Mouse (Mus musculus) gonadal fat pad, adult 2 months (tissue): ENCODE measurements at regions not wholly inside any gene's neighbourhood (a gene's known extent, or its start where the extent isn't known, plus 50 kb on each side); places are given as distances from the start of the nearest gene placed in this dataset.

Experiments used
- DNase-seq: peaks from one replicate; pipeline ENCODE4 v3.0.0-alpha.2; 2012; ENCODE audit warnings: low read depth

GRCm38 (mm10) chrX:10770575-10770974 is 55.8 kb downstream of the Mid1ip1 start:
- DNase-seq = no peak

GRCm38 (mm10) chrX:10775714-10776515 is 61.1 kb downstream of the Mid1ip1 start:
- no peak for DNase-seq

- no peak for DNase-seq
Measured at GRCm38 (mm10) chrX:10776516-10776818, 61.7 kb downstream of the Mid1ip1 start.

GRCm38 (mm10) chrX:10778014-10778413 is 63.2 kb downstream of the Mid1ip1 start:
- no peak for DNase-seq

- no peak for DNase-seq
Measured at GRCm38 (mm10) chrX:10786359-10786758, 71.5 kb downstream of the Mid1ip1 start.

- DNase-seq = no peak
Measured at GRCm38 (mm10) chrX:10787057-10787456, 72.2 kb downstream of the Mid1ip1 start.

GRCm38 (mm10) chrX:10820313-10820920 is 105.6 kb downstream of the Mid1ip1 start:
- no peak for DNase-seq

GRCm38 (mm10) chrX:10833681-10834080 is 118.9 kb downstream of the Mid1ip1 start:
- DNase-seq = no peak

- DNase-seq = no peak
Measured at GRCm38 (mm10) chrX:10857089-10857488, 142.3 kb downstream of the Mid1ip1 start.

GRCm38 (mm10) chrX:10857668-10858067 is 142.9 kb downstream of the Mid1ip1 start:
- DNase-seq = no peak

GRCm38 (mm10) chrX:10871613-10872012 is 156.8 kb downstream of the Mid1ip1 start:
- no peak for DNase-seq

GRCm38 (mm10) chrX:10877856-10878255 is 163.0 kb downstream of the Mid1ip1 start:
- DNase-seq = no peak

GRCm38 (mm10) chrX:10878922-10879321 is 164.1 kb downstream of the Mid1ip1 start:
- no peak for DNase-seq

- no peak for DNase-seq
Measured at GRCm38 (mm10) chrX:10883729-10884464, 169.1 kb downstream of the Mid1ip1 start.

- peak; percentile 70 for DNase-seq
Measured at GRCm38 (mm10) chrX:10892815-10893214, 178.0 kb downstream of the Mid1ip1 start.

- DNase-seq = no peak
Measured at GRCm38 (mm10) chrX:10896193-10896955, 181.6 kb downstream of the Mid1ip1 start.

- DNase-seq = no peak
Measured at GRCm38 (mm10) chrX:10902686-10903085, 187.9 kb downstream of the Mid1ip1 start.

GRCm38 (mm10) chrX:10904072-10904471 is 189.3 kb downstream of the Mid1ip1 start:
- DNase-seq = no peak

GRCm38 (mm10) chrX:10904889-10905288 is 190.1 kb downstream of the Mid1ip1 start:
- DNase-seq = no peak

- no peak for DNase-seq
Measured at GRCm38 (mm10) chrX:10911127-10912061, 196.6 kb downstream of the Mid1ip1 start.
